Comparison of ENCODE assay signal across 8 mouse cellular contexts in the genomic region with DNA sequence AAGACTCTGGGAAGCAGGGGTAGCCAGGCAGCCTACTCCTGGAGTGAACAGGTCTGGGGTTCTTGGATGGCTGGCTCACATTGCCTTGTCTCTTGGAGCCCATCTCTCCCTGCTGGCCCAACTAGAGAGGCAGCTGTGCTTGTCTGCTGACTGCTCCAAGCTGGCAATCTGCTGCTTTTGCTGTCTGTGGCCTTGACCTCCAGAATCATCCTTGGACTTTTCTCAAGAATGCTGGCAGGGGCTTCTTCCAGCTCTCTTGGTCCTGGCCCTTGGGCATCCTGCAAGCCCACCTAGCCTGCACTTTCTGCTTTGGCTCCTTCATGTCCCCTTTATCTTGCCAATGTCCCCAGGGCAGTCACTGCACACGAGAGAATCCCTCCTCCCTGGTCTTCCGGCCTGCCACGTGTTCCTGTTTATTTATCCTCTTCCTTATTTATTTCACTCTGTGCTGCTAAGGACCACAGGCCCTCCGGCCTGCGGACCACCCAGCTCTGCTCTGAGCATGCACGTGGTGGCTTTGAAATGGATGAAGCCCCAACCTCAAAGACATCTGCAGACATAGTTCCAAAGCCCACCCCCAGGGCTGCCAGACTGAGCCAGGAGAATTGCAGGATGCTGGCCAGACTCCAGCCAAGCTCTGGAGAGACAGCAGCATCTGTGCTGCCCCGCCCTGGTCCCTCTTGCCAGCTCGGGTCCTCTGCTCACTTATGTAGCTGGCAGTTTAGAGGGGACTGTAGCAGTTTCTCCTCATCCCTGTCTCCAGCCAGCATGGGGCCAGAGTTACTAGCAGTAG. TPM values are rescaled to one million over a fixed set of nuclear protein-coding genes. Genes with fewer than 3 reads are reported as not detected.
DNase-seq lines count a peak whose midpoint lies in the region; ATAC-seq lines count a peak whose summit lies in the region.

No protein-coding gene starts in this region.

- 63% methylated on average over 8 of the region's 8 CpGs for WGBS in liver, embryonic 11.5 days
- 32% methylated on average over 8 of the region's 8 CpGs for WGBS in embryonic facial prominence, embryonic 13.5 days

- DNase-seq in liver, result peak; percentile 27
- DNase-seq in liver, embryonic 11.5 days (ENCODE audit: low spot score), result no peak
- DNase-seq in heart, adult 9 months (ENCODE audit: low spot score in 2 of 2), result peak; percentile 60 to 71
- DNase-seq in kidney, postnatal 36 days, result peak; percentile 36 to 73
- DNase-seq in right cerebral cortex, postnatal 25 days, result peak; percentile 28
- no peak for DNase-seq in yolk sac, embryonic 10.5 days (ENCODE audit: low spot score)
- DNase-seq in thymus, postnatal 36 days, result no peak

- ATAC-seq in liver, embryonic 11.5 days (replicated peaks; ENCODE audit: low FRiP score), result no peak
- ATAC-seq in embryonic facial prominence, embryonic 13.5 days (ENCODE audit: insufficient number of reproducible peaks, insufficient read depth, low FRiP score, low TSS enrichment, low read depth), result peak; percentile 26; the same call in 1 of the 2 replicates

- H3K36me3 ChIP-seq in liver, embryonic 11.5 days (ENCODE audit: control insufficient read depth, insufficient read depth, low read length), result peaks cover 27% of the 10 kb centered on the region; the same call in 1 of the 2 replicates
- no peaks in the 10 kb centered on the region for H3K36me3 ChIP-seq in embryonic facial prominence, embryonic 13.5 days

- H3K9me3 ChIP-seq in liver, embryonic 11.5 days (ENCODE audit: control insufficient read depth, low read length), result no peaks in the 10 kb centered on the region
- H3K9me3 ChIP-seq in embryonic facial prominence, embryonic 13.5 days, result no peaks in the 10 kb centered on the region

- H3K4me3 ChIP-seq in liver, embryonic 11.5 days (ENCODE audit: low read depth, low read length), result no peak overlapping the region
- no peak overlapping the region for H3K4me3 ChIP-seq in embryonic facial prominence, embryonic 13.5 days

- H3K4me1 ChIP-seq in liver, embryonic 11.5 days (replicated peaks; ENCODE audit: control insufficient read depth, insufficient read depth, low read length), result no peaks in the 10 kb centered on the region
- peaks cover 19% of the 10 kb centered on the region for H3K4me1 ChIP-seq in embryonic facial prominence, embryonic 13.5 days

- no peak overlapping the region for H3K27ac ChIP-seq in liver, embryonic 11.5 days (ENCODE audit: low read depth, low read length)
- peak overlapping the region; percentile 81 for H3K27ac ChIP-seq in embryonic facial prominence, embryonic 13.5 days

- H3K9ac ChIP-seq in liver, embryonic 11.5 days (ENCODE audit: low read depth, low read length), result no peak overlapping the region
- peak overlapping the region; percentile 58 for H3K9ac ChIP-seq in embryonic facial prominence, embryonic 13.5 days

- no peaks in the 10 kb centered on the region for H3K27me3 ChIP-seq in liver, embryonic 11.5 days (replicated peaks; ENCODE audit: control insufficient read depth, insufficient read depth, low read length)
- H3K27me3 ChIP-seq in embryonic facial prominence, embryonic 13.5 days, result no peaks in the 10 kb centered on the region

- no peak overlapping the region for H3K4me2 ChIP-seq in liver, embryonic 11.5 days
- peak overlapping the region; percentile 9; the same call in 1 of the 2 replicates for H3K4me2 ChIP-seq in embryonic facial prominence, embryonic 13.5 days

RNA-seq across cellular contexts. Expression of a gene that starts 44.1 kb away (rescaled TPM):
- polyA plus RNA-seq in liver, embryonic 11.5 days (2014; fragmentation: Nextera tagmentation; extraction: Ambion mirVana), result 46.6 and 49.7 TPM in 2 replicates
- polyA plus RNA-seq in embryonic facial prominence, embryonic 13.5 days (2015; fragmentation: Nextera tagmentation; extraction: Ambion mirVana), result 6.6 and 7.3 TPM in 2 replicates

RNA-seq across cellular contexts. Expression of a gene that starts 45.7 kb away (rescaled TPM):
- polyA plus RNA-seq in liver, embryonic 11.5 days (2014; fragmentation: Nextera tagmentation; extraction: Ambion mirVana), result 77.7 and 82.7 TPM in 2 replicates
- 77.2 and 85.2 TPM in 2 replicates for polyA plus RNA-seq in embryonic facial prominence, embryonic 13.5 days (2015; fragmentation: Nextera tagmentation; extraction: Ambion mirVana)

Comparison
In these comparisons a context has a peak if more than half of its experiments do, and no peak if none do; other contexts are left out.
1. DNase-seq: peak in liver (single experiment), heart, adult 9 months (2 of 2), kidney, postnatal 36 days (2 of 2) and right cerebral cortex, postnatal 25 days (single experiment); none in liver, embryonic 11.5 days (single experiment), yolk sac, embryonic 10.5 days (single experiment) and thymus, postnatal 36 days (0 of 2).